Mouse (Mus musculus) urinary bladder, postnatal 14 days (tissue): ENCODE data around the gene Pip5k1b.

Source experiments
- DNase-seq: peaks from one replicate; pipeline ENCODE4 v3.0.0; 2021; ENCODE audit warnings: low spot score

The Pip5k1b gene

GRCm38 (mm10) chr19:24475281-24475680, 80.4 kb downstream of the Pip5k1b start:
- no peak for DNase-seq

- no peak for DNase-seq
Measured at GRCm38 (mm10) chr19:24472512-24472911, 83.2 kb downstream of the Pip5k1b start.

- no peak for DNase-seq
Measured at GRCm38 (mm10) chr19:24471538-24471937, 84.1 kb downstream of the Pip5k1b start.

GRCm38 (mm10) chr19:24469216-24469615, 86.5 kb downstream of the Pip5k1b start:
- DNase-seq: no peak

- no peak for DNase-seq
Measured at GRCm38 (mm10) chr19:24468616-24469015, 87.1 kb downstream of the Pip5k1b start.

GRCm38 (mm10) chr19:24463011-24463410, 92.7 kb downstream of the Pip5k1b start:
- DNase-seq: no peak

GRCm38 (mm10) chr19:24456591-24457231, 99.0 kb downstream of the Pip5k1b start:
- DNase-seq: no peak

GRCm38 (mm10) chr19:24455249-24455960, 100.3 kb downstream of the Pip5k1b start:
- no peak for DNase-seq

- no peak for DNase-seq
Measured at GRCm38 (mm10) chr19:24454451-24454850, 101.2 kb downstream of the Pip5k1b start.

- no peak for DNase-seq
Measured at GRCm38 (mm10) chr19:24453379-24453778, 102.3 kb downstream of the Pip5k1b start.

GRCm38 (mm10) chr19:24452441-24452898, 103.2 kb downstream of the Pip5k1b start:
- DNase-seq: no peak

GRCm38 (mm10) chr19:24451626-24452025, 104.0 kb downstream of the Pip5k1b start:
- DNase-seq: no peak

- DNase-seq: no peak
Measured at GRCm38 (mm10) chr19:24450740-24451139, 104.9 kb downstream of the Pip5k1b start.

GRCm38 (mm10) chr19:24444322-24444721, 111.3 kb downstream of the Pip5k1b start:
- no peak for DNase-seq

- DNase-seq: no peak
Measured at GRCm38 (mm10) chr19:24439715-24440114, 116.0 kb downstream of the Pip5k1b start.

- DNase-seq: no peak
Measured at GRCm38 (mm10) chr19:24434291-24434690, 121.4 kb downstream of the Pip5k1b start.

- DNase-seq: no peak
Measured at GRCm38 (mm10) chr19:24432447-24432846, 123.2 kb downstream of the Pip5k1b start.

- no peak for DNase-seq
Measured at GRCm38 (mm10) chr19:24431381-24431780, 124.3 kb downstream of the Pip5k1b start.

- no peak for DNase-seq
Measured at GRCm38 (mm10) chr19:24428011-24428410, 127.7 kb downstream of the Pip5k1b start.

- DNase-seq: peak; percentile 11
Measured at GRCm38 (mm10) chr19:24427258-24427657, 128.4 kb downstream of the Pip5k1b start.

- peak; percentile 6 for DNase-seq
Measured at GRCm38 (mm10) chr19:24426759-24427181, 128.9 kb downstream of the Pip5k1b start.

GRCm38 (mm10) chr19:24418030-24418429, 137.6 kb downstream of the Pip5k1b start:
- DNase-seq: no peak

GRCm38 (mm10) chr19:24417659-24418004, 138.0 kb downstream of the Pip5k1b start:
- no peak for DNase-seq
